Mouse (Mus musculus): ENCODE measurements around the gene Gnmt.

Gnmt gene

GRCm38 (mm10) chr17:46728904-46729318 lies at the start of gene Gnmt:
Gene Gnmt (minus strand): TSS chr17:46729168.
- no peak for DNase-seq (ENCODE audit: low spot score in 2 of 2)

- DNase-seq (ENCODE audit: low spot score in 2 of 2), result no peak
Measured at GRCm38 (mm10) chr17:46776087-46776486, 47.1 kb upstream of the Gnmt start.

GRCm38 (mm10) chr17:46775070-46775469 lies 46.1 kb upstream of the Gnmt start:
- no peak for DNase-seq (ENCODE audit: low spot score in 2 of 2)

- DNase-seq (ENCODE audit: low spot score in 2 of 2), result no peak
Measured at GRCm38 (mm10) chr17:46774131-46774472, 45.1 kb upstream of the Gnmt start.

- DNase-seq (ENCODE audit: low spot score in 2 of 2), result no peak
Measured at GRCm38 (mm10) chr17:46773278-46774130, 44.5 kb upstream of the Gnmt start.

GRCm38 (mm10) chr17:46772404-46773277 lies 43.7 kb upstream of the Gnmt start, which contains the start of gene 2310039H08Rik:
Gene 2310039H08Rik (plus strand): TSS chr17:46772635.
- DNase-seq (ENCODE audit: low spot score in 2 of 2), result peak; percentile 63 to 83

- DNase-seq (ENCODE audit: low spot score in 2 of 2), result no peak
Measured at GRCm38 (mm10) chr17:46772038-46772403, 43.1 kb upstream of the Gnmt start.

- no peak for DNase-seq (ENCODE audit: low spot score in 2 of 2)
Measured at GRCm38 (mm10) chr17:46771616-46772015, 42.6 kb upstream of the Gnmt start.

- no peak for DNase-seq (ENCODE audit: low spot score in 2 of 2)
Measured at GRCm38 (mm10) chr17:46771025-46771424, 42.1 kb upstream of the Gnmt start.

- no peak for DNase-seq (ENCODE audit: low spot score in 2 of 2)
Measured at GRCm38 (mm10) chr17:46770546-46770945, 41.6 kb upstream of the Gnmt start.

GRCm38 (mm10) chr17:46767868-46768267 lies 38.9 kb upstream of the Gnmt start:
- no peak for DNase-seq (ENCODE audit: low spot score in 2 of 2)

GRCm38 (mm10) chr17:46764916-46765315 lies 35.9 kb upstream of the Gnmt start:
- peak; percentile 40 to 81 for DNase-seq (ENCODE audit: low spot score in 2 of 2)

- no peak for DNase-seq (ENCODE audit: low spot score in 2 of 2)
Measured at GRCm38 (mm10) chr17:46763544-46763943, 34.6 kb upstream of the Gnmt start, which contains the start of gene Ptcra. Gene Ptcra (minus strand): TSS chr17:46763712.

- DNase-seq (ENCODE audit: low spot score in 2 of 2), result peak in 1 of 2 experiments; percentile 33
Measured at GRCm38 (mm10) chr17:46758753-46759152, 29.8 kb upstream of the Gnmt start.

- DNase-seq (ENCODE audit: low spot score in 2 of 2), result peak; percentile 95 to 98
Measured at GRCm38 (mm10) chr17:46751794-46752556, 23.0 kb upstream of the Gnmt start, which contains the start of gene Cnpy3. Gene Cnpy3 (minus strand): TSS chr17:46752214.

GRCm38 (mm10) chr17:46751056-46751793 lies 22.3 kb upstream of the Gnmt start:
- peak; percentile 46 to 74 for DNase-seq (ENCODE audit: low spot score in 2 of 2)

GRCm38 (mm10) chr17:46750580-46750979 lies 21.6 kb upstream of the Gnmt start:
- DNase-seq (ENCODE audit: low spot score in 2 of 2), result no peak

- no peak for DNase-seq (ENCODE audit: low spot score in 2 of 2)
Measured at GRCm38 (mm10) chr17:46749282-46749681, 20.3 kb upstream of the Gnmt start.

- no peak for DNase-seq (ENCODE audit: low spot score in 2 of 2)
Measured at GRCm38 (mm10) chr17:46747806-46748205, 18.8 kb upstream of the Gnmt start.

GRCm38 (mm10) chr17:46747234-46747633 lies 18.3 kb upstream of the Gnmt start:
- DNase-seq (ENCODE audit: low spot score in 2 of 2), result no peak

- no peak for DNase-seq (ENCODE audit: low spot score in 2 of 2)
Measured at GRCm38 (mm10) chr17:46745506-46745905, 16.5 kb upstream of the Gnmt start.

Measured in left cerebral cortex, adult 9 months (tissue).